In the genomic region with DNA sequence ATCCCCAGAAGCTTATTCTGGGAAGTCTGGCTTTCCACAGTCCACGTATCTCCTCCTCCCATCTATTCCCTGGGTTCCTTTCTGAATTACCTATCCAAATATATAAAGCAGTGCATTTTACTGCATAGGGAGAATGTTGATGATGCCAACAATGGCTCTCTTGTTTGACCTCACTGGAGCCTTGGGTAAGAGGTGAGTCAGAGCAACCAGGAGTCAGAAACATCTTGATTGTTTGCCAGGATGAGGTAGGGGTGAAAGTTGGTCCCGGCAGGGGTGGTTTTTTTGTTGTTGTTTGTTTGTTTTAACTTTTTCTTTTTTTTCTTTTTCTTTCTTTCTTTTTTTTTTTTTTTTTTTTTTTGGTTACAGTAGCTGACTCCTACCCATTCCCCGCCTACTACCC, we compare ENCODE assay signal across 8 mouse cellular contexts. TPM values are rescaled to one million over a fixed set of nuclear protein-coding genes. Genes with fewer than 3 reads are reported as not detected.
DNase-seq lines count a peak whose midpoint lies in the region; ATAC-seq and TF ChIP-seq lines count a peak whose summit lies in the region.

Gene Yipf6 (plus strand): TSS at position 216 of the 400 bp plus-strand sequence.

- 67% methylated on average over 3 of the region's 3 CpGs for WGBS in lung, adult 2 months

- H3K4me1 ChIP-seq in lung, adult 2 months (ENCODE audit: control insufficient read depth, insufficient read depth, low read length): no peaks in the 10 kb centered on the region

- H3K4me3 ChIP-seq in lung, adult 2 months (replicated peaks; ENCODE audit: extremely low read depth, low read depth, low read length): peak within 1 kb of the TSS; percentile 86

- no peak for ATAC-seq in megakaryocyte-erythroid progenitor cell, adult 5-6 weeks (replicated peaks; ENCODE audit: low FRiP score, low TSS enrichment, poor library complexity, severe bottlenecking)

- no peak for TF ChIP-seq CTCF in lung, adult 2 months (IDR thresholded peaks at IDR 0.05; ENCODE audit: insufficient read depth, low read length)

- TF ChIP-seq POLR2A in lung, adult 2 months (IDR thresholded peaks at IDR 0.05; ENCODE audit: borderline replicate concordance, extremely low read depth, low read depth, low read length): no peak

- DNase-seq in lung, adult 2 months: no peak
- no peak for DNase-seq in lung, postnatal 4 days
- peak; percentile 10 to 17 for DNase-seq in adrenal gland, postnatal 36 days
- DNase-seq in heart, adult 8-10 months (ENCODE audit: low spot score): no peak
- no peak for DNase-seq in layer of hippocampus, postnatal 25 days (ENCODE audit: extremely low spot score in 1 of 2, low spot score in 1 of 2)
- DNase-seq in embryo, embryonic 10.5 days (ENCODE audit: low spot score): no peak
- DNase-seq in kidney, postnatal 25 days: no peak

RNA-seq across cellular contexts. Expression of gene Yipf6, which starts in this region (rescaled TPM):
- polyA plus RNA-seq in lung, adult 2 months (2012; rRNA removed): 25.8 and 35.3 TPM in 2 replicates
- total RNA-seq in adrenal gland, postnatal 36 days (2021): 10 to 100 TPM; 51.6 to 56.5 TPM
- total RNA-seq in heart, adult 8-10 months (2022): 10 to 100 TPM; 17.3 to 21.6 (median 19.3) TPM
- 10 to 100 TPM; 32.8 to 36.6 TPM for total RNA-seq in layer of hippocampus, postnatal 25 days (2021)
- total RNA-seq in megakaryocyte-erythroid progenitor cell, adult 5-6 weeks (2014; fragmentation: Nextera tagmentation): 30.8 and 32.5 TPM in 2 replicates
- total RNA-seq in megakaryocyte-erythroid progenitor cell, adult 5-6 weeks (2017): 42.4 and 42.5 TPM in 2 replicates

Comparison
In these comparisons a context has a peak if more than half of its experiments do, and no peak if none do; other contexts are left out.
1. DNase-seq: peak in adrenal gland, postnatal 36 days (2 of 2); none in lung, adult 2 months (single experiment), lung, postnatal 4 days (0 of 2), heart, adult 8-10 months (single experiment), layer of hippocampus, postnatal 25 days (0 of 2), embryo, embryonic 10.5 days (single experiment) and kidney, postnatal 25 days (0 of 2).